Mouse (Mus musculus) cerebellum, postnatal 10 days (tissue): Measurements from ENCODE around the gene Nkpd1.

ENCODE experiments used
- DNase-seq, 2 experiments: peaks; one replicate each; pipeline ENCODE4 v3.0.0; 2021; ENCODE audit warnings: mixed read lengths in 2 of 2

The Nkpd1 gene

DNA sequence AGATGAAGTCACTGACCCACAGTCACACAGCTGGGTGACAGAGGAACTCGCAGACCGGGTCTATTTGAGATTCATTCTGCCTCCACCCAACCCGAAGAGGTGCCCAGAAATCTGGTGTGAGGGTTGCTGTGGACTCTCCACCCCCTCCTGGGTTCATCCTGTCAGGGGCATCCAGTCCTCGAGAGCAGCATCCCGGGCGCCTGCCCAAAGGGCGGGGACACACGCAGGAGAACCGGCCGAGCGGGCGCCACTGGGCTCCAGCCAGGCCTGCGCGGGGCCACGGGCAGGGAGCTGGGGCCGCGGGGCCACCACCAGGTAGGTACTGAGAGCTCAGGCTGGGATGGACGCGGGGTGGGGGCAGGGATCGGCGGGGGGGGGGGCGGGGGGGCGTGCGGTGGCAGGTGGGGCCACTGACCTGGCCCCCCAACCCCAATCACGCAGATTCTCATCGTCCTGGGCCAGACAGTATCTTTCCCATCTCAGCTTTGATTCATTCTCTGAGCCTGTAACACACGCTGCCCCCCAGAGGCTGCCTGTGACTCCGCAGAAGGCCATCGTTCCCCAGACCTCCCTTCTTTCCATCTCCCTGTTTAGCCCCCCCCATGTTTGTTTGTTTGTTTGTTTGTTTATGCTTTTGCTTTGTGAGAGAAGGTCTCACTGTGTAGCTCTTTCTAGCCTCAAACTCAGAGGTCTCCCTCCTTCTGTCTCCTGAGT lies at the start of gene Nkpd1:
TSS of gene Nkpd1 (plus strand) at position 187 of the 714 bp plus-strand sequence.
- peak; percentile 64 to 69 for DNase-seq

DNA sequence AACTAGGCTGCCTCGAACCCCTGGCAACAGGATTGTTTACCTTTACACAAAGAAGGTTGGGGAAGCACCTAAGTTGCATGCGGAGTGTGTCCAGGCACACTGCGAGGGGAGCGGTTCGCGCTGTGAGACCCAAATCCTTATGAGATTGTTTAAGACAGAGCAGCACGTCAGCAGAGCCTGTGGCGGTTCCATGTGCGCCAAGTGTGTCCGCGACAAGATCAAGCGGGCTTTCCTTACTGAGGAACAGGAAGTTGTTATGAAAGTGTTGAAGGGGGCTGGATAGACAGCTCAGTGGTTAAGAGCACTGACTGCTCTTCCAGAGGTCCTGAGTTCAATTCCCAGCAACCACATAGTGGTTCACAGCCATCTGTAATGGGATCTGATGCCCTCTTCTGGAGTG lies 49.4 kb upstream of the Nkpd1 start:
- DNase-seq, result no peak

DNA sequence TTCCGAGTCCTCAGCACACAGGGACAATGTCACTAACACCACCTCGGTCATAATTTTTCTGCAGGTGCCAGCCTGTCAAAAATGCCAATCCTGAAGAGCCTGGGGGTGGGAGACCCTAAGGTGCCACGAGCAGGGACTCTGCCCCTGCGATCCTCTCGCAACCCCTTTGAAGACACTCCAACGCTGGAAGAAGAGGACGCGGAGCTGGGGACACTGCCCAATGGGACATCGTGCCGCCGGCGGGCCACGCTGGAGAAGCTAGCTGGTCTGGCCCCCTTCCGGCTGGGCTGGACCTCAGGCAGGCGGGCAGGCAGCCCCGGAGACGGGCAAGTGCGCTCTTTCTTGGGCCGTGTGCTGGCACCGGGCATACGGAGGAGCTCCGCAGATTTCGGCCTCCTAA lies 48.2 kb upstream of the Nkpd1 start:
- DNase-seq, result no peak

DNA sequence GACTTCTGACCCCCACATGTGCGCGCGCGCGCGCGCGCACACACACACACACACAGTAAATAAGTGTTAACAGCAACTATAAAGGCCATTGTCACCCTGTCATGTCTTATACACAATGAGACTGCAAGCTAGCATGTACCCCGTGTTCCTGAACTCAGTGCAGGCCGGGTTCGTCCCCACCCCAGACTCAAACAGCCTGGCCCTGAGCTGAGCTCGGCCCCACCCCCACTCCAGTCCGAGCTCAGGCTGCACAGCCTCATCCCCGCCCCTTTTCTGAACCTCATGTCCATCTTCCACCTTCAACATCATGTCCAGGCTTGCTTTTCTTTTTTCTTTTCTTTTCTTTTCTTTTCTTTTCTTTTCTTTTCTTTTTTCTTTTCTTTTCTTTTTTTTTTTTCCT lies 47.3 kb upstream of the Nkpd1 start:
- DNase-seq, result no peak

DNA sequence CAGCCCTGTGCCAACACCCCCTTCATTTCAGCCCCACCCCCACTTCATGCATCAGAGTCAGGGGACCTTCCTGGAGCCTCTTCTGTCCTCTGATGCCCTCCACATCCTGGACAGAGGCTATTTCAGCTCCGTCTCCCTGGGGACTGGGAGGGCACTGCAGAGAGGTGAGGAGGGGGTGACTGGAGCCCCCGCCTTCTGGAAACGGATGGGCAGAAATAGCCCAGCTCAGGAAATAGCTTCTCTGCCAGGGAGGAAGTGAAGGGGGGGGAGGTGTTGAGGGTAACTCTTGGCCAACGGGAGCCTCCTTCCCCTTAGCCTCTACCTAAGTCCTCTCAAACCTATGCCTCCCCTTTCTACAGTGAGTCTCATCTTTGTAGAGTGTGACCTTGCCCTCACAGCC lies 45.2 kb upstream of the Nkpd1 start:
- DNase-seq, result no peak

DNA sequence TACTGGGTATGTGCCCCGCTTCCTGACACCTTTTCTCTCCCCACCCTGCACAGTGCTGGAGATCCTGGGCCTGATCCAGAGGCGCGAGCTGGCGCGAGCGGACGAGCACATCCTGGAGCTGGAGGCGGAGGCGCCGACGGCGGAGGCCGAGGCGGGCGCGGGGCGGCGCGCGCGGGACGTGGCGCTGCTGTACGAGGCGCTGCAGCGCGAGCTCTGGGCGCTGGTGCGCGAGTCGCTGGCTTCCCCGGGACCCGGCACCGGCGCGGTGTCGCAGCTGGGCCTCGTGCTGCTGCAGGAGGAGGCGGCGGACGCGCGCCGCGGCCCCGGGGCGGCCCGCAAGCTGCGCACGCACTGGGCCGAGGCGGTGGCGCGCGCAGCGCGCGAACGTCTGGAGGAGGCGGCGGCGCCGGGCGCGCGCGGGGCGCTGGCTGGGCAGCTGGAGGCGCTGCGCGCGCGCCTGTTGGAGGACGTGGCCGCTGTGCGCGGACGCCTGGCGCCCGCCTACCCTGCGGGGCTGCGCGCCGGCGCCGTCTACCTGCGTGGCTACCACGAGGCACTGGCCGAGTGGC lies 43.7 kb upstream of the Nkpd1 start:
- peak; percentile 88 to 91 for DNase-seq

DNA sequence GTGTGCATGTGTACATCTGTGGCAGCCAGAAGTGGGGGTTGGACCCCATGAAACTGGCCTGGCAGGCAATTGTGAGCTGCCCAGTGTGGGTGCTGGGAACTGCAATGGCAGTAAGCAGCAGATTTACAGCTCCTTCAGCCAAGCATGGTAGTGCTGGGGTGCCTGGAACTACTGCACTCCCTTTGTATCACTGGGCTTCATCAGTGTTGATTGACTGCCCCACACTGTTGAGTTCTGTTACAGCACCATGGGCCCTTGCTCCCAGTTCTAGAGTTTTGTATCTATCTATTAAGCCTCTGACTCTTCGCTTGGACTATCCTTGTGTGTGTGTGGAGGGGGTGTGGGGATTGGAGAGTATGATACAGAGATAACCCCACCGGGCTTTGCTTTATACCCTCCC lies 40.6 kb upstream of the Nkpd1 start:
- DNase-seq, result no peak

DNA sequence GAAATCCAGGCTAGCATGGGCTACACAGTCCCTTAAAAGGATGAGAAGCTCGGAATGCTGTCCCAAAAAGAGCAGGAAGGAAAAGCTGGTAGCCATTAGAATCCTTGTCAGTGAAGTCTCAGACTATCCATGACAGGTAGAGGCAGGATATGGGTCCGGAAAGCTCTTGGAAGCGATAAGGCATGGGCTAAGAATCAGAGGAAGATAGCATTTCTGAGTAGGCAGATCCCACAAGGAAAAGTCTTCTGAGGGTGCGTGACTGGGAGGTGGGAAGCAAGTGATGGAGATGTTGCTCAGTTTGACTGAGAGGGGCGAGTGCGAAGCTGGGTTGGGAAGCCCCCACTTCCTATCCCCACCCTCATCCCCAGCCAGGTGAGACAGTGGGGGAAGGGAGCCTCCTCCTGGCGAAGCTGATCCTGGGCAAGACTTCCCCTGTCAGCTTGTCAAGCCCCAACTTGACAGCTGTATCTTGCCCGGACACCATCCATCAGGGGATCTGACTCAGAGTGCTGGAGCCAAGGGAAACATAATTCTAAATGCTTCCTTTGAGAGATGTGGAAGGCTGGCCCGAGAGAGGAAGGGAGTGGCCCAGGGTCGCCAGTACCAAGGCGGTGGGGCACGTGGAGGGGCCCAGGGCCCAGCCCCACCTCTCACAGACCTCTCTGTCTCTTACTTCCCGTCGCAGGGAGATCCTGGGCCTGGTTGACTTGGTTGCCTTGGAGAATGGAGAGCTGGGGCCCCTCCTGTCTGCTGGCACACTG lies 39.8 kb upstream of the Nkpd1 start:
- DNase-seq, result no peak

DNA sequence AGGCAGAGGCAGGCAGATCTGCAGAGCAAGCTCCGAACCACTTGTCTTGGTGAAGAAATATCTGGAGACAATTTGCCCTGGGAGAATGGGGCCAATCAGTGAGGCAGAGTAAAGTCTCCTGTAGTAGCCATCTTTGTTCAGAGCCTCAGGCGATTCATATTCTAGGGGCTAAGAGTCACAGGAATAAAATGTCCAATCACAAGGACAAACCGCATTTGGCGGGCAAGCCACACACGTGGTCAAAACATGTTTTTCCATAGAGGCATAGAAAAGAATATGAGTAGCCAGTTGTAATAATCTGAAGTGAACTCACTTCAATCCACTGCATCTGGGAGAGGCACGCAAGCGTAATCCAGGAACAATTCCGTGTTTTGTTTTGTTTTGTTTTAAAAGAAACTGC lies 34.4 kb upstream of the Nkpd1 start:
- no peak for DNase-seq

DNA sequence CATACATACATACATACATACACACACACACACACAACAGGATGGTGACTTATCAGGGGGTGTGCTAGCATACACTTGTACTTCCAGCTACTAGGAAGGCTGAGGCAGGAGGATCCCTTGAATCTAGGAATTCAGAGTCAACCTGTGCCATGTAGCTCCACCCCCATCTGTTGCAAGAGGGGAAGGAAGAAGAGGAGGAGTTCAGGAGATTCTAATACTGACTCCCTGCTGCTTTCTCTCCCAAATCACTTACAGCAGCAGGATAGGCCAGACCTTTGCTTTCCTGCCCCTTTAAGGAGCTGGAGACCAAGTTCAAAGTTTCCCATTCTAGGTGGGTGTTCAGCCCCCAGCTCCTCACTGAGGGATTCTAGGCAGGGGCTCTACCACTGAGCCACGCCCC lies 32.1 kb upstream of the Nkpd1 start:
- no peak for DNase-seq

DNA sequence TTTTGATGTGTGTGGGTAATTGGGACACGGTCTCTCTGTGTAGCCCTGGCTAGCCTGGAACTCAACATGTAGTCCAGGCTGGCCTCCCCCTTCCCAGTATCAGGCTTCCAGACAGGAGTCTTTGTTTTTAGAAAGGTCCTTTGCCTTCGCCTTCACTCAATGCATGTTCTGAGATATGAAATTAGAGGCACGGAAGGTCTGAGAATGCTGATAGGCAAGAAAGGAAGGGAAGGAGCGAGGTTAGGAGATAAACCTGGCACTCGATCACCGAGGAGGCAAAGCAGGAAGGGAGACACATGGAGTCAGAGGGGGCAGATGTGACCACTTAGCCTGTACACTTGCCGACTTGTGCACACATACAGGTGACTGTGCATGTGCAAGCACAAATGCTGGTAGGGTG lies 31.1 kb upstream of the Nkpd1 start:
- no peak for DNase-seq

DNA sequence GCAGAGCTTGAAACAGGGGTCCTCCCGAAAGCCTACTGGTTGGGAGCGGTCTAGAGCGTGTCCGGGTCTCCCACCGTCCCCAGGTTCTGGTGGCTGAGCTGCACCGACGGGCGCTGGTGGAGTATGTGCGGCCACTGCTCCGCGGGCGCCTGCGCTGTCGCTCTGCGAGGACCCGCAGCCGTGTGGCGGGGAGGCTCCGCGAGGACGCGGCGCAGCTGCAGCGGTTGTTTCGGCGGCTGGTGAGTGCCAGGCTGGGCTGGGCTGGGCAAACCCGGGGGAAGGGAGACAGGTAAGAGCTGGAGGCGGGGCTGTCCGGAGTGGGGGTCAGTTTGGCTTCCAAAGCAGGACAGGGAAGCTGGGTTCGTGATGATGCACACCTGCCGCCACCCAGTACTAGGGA lies 28.1 kb upstream of the Nkpd1 start:
- no peak for DNase-seq

DNA sequence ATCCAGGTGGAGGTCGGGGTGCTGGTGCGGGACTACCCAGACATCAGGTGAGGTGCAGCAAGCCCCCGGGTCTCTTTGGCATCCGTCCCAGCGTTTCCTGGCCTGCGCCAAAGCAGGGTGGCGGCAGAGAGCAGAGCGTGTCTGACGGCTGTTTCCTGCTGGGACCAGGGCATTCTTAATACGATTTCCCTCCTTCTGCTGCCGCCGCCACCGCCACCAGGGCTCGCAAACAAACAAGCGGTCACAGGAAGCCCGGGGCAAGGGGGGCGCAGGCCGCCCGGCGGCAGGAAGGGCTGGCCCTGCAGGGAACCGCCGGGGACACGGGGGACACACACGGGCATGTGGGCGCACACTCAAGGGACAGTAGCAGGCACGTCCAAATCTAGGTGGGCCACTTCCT lies 25.9 kb upstream of the Nkpd1 start:
- DNase-seq, result peak; percentile 59 to 65

DNA sequence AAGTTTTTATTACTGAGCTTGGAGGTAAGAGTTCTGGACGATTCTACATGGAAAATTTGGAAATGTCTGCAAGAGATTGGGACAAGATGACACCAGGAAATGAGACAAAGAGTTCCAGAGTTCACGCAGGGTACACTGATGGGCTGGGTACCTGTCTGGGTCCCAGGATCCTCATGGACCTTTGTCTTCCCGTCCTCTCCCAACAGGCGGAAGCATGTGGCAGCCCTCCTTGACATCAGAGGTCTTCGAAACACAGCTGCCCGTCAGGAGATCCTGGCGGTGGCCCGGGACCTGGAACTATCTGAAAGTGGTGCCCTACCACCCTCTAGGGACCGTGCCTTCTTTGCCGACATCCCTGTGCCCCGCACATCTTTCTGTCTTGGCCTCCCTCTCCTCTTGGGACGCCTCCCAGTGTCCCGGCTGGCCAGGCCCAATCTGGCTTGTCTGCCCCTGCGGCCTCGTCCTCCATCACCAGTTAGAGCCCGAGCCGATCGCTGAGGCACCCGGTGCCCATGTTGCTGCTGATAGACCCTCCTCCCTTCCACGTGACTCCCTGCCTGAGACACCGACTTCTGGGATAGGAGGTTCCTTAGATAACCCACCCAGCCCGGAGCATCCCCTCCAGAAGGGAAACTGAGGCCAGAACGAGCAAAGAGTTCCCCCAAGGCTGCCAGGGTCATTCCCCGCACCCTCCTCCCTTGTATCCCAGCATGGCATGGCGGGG lies 22.7 kb upstream of the Nkpd1 start:
- no peak for DNase-seq

DNA sequence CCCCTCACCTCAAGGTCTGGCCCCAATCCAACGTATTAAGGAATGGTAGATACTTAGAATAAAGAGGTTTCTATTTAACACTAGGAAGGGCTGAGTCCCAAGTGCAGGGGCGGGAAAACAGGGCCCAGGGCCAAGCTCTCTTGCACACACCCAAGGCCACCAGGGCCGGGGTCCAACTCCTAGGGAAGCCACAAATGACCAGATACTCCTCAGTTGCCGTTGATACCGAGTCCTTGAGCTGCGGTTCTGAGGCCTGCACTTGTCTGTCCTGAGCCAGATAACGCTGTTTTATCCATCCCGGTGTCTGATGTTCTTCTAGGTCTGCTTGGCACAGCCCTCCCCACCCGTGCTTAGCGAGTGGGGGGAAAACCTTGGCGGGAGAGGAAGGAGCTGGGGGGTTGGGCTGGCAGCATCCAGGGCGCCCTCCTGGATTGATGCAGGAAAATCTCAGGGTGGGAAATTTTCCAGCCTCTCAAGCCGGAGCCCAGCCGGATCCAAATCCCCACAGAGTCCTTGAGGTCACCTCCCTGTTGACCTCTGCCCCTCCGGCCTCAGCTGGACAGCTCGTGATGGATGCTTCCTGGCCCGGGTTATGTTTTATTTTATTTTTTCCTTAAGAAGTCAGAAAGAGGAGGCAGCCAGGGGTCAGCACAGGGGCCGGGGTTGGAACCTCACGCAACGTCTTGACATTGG lies 22.0 kb upstream of the Nkpd1 start:
- no peak for DNase-seq

DNA sequence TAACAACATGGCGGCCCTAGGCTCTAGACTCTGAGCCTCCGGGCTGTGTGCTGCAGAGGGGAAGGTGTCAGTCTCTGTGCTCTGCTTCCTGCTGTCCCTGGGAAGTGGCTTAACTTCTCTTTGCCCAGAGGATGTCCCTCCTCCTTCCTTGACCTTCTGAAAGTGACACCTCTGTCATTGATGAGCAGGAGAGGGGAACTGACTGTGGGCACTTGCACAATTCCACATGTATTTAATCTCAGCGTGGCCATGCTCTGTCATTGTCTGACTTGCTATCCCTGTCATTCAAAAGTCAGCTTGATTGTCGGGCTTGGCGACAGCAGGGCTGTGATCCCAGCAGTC lies 21.5 kb upstream of the Nkpd1 start:
- DNase-seq, result no peak

DNA sequence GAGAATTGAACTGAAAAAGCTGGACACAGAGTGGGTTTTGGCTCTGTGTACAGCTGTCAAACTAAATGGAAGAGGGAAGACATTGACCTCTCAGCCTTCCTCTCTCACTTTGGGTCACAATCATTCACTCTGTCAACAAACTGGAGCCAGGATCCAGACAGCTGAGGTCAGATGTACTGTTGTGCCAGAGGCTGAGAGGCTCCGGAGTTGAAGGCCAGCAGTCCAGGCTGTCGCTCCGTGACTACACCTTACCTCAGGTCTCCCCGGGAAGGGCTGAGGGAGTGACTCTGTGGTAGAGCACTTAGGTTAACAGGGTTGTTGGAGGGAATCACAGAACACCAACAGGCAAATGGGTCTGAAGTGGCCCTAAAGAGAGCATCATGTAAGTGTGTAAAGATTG lies 19.3 kb upstream of the Nkpd1 start:
- no peak for DNase-seq

DNA sequence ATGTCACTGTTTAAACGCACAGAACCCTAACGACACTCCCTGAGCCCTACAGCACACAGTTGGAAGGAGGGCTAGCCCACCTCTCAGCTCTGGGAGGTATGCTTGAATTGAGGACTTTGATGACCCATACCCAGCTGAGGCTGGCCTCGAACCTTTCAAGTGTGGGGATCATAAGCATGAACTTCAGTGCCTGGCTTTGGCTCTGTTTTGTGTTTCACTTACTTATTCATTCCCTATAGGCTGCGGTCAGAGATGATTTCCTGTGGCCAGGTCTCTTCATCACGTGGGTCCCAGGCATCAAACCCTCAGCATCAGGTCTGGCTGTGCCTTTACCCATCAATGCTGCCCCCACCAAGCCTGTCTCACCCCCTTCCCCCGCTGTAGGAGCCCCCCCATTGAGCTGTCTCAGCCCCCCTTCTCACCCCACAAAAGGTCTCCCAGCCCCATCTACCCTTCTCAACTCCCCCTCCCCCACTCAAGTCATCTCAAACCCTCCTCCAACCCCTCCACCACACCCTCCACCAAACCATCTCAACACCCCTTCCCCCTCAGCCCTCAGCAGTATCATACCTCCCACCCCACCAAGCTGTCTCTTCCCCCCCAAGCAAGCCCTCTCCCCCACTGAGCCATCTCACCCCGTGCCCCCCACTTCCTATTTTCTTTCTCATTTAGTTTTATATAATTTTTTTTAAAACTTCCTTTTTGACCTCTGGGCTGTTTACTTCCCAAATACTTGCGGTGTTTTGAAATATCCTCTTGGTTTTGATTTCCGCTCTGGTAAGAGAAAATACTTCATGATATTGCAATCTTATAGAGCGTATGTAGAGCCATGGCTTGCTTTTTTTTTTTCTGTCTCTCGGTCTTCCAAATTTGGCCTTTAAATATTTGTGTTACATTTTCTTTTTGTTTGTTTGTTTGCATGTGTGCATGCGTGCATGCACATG lies 16.9 kb upstream of the Nkpd1 start:
- no peak for DNase-seq

DNA sequence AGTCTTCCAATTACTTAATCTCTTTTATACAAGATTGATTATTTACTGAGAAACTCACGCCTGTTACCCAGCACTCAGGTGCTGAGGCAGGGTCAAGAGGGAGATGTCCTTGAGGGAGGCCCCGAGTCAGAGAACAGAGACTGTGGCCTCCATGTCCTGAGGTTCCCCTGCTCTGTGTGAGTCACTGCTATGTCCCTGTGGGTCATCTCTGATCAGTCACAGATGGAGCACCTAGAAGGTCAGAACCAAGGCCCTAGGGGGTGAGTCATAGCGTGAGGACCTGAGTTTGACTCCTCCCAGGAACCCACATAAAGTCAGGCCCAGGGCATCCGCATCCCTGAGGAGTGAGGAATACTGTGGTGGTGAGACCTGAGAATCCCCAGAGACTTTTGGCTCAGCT lies 16.0 kb upstream of the Nkpd1 start:
- DNase-seq, result no peak

DNA sequence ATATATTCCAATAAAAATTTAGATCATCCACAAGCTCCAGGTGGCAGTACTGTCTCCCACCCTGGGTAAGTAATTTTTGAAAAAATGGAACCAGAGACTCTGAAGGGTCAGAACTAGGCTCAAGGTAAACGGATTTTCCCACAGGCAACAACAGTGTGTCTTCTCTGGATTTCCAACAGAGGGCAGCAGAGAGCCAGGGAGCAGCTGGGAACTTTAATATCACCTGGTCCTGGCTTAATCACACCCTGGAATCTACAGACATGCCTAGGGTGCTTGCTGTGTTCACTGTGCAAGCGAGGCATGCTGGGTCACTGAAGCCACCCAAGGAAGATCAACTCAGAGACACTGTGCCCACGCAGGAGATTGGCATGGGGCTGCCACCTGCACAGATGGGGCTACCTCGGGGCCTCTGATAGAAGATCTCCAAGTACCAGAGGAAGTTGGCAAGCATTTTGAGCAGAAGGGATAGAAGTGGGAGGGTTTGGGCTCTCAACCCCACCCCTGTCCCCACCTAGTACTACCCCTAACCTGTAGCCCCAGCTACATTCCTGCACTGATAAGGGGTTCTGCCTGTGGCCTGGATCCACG lies 14.1 kb upstream of the Nkpd1 start:
- peak; percentile 81 to 91 for DNase-seq

DNA sequence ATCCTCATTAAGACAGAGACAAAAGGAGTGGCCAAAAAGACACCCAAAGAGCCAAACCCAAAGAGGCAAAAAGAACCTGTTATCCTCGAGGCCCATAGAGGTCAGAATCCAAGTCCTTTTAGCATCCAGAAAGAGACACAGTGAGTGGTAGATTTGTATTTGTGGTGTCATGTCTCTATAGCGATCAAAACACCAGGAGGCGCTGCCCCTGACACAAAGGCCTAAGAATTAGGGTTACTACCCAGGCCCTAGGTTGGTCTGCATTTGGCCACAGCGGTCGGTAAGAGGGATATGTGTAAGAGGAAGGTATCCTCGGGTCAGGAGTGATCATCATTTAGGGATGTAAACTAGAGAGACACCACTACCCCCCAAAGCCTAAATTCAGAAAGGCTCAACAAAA lies 11.3 kb upstream of the Nkpd1 start:
- DNase-seq, result peak in 1 of 2 experiments; percentile 29
